8 mouse cellular contexts compared by ENCODE assay signal in the genomic region with DNA sequence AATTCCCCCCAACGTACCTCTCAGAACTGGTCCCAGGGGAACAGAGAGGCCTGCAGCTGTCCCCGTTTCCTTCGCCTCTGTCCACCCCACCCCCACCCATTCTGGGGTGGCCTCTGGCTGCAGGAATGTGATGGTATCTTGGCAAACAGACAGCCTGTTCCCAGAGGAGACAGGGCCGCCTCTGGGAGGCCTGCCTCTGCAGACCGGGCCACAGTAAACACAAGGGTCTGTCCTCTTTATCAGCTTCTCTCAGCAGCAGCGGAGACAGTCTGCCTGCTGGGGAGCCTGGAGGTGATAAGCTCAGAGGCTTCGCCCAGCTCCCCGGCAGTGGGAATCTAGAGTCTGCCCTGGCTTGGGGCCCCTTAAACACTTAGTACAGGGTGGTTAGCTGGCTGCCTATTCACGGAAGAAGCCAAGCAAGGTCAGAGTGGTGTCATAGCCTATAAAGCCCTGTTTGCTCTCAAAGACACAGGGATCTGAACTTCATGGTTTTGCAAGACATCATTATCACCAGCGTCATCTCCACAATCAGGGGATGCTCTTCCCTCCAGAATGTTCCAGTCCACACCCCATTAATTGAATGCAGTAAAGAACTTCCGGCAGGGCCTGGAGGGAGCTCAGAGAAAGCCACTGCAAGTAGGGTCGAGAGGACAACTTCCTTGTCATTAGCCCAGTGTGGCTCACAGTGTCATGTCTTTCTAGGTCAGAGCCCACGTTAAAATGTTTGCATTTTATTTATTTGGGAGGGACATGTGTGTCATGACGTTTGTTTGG. TPM values are rescaled to one million over a fixed set of nuclear protein-coding genes. Genes with fewer than 3 reads are reported as not detected.
DNase-seq lines count a peak whose midpoint lies in the region; ATAC-seq and TF ChIP-seq lines count a peak whose summit lies in the region.

No protein-coding gene starts in this region.

- peak; percentile 58 for DNase-seq in forebrain, embryonic 11.5 days (ENCODE audit: low spot score)
- DNase-seq in embryonic facial prominence, embryonic 11.5 days (ENCODE audit: low spot score) = peak; percentile 21
- peak; percentile 50 for DNase-seq in heart, postnatal 25 days (ENCODE audit: low spot score)
- no peak for DNase-seq in layer of hippocampus, postnatal 36 days
- DNase-seq in thymus, postnatal 10 days (ENCODE audit: low spot score in 2 of 2) = no peak

- H3K4me3 ChIP-seq in forebrain, embryonic 11.5 days (ENCODE audit: low read depth, low read length) = no peak overlapping the region
- no peak overlapping the region for H3K4me3 ChIP-seq in forebrain, embryonic 13.5 days
- no peak overlapping the region for H3K4me3 ChIP-seq in embryonic facial prominence, embryonic 11.5 days (ENCODE audit: low read depth, low read length)
- H3K4me3 ChIP-seq in limb, embryonic 13.5 days = no peak overlapping the region
- H3K4me3 ChIP-seq in myocyte = no peak overlapping the region

- no peak overlapping the region for H3K9ac ChIP-seq in forebrain, embryonic 11.5 days (ENCODE audit: low read length)
- H3K9ac ChIP-seq in forebrain, embryonic 13.5 days = no peak overlapping the region
- H3K9ac ChIP-seq in embryonic facial prominence, embryonic 11.5 days (replicated peaks; ENCODE audit: low read length) = peak overlapping the region; percentile 23
- H3K9ac ChIP-seq in limb, embryonic 13.5 days = peak overlapping the region; percentile 51; the same call in 1 of the 2 replicates

- peaks cover 2% of the 10 kb centered on the region; the same call in 1 of the 2 replicates for H3K4me1 ChIP-seq in forebrain, embryonic 11.5 days (replicated peaks; ENCODE audit: control insufficient read depth, insufficient read depth, low read length)
- H3K4me1 ChIP-seq in forebrain, embryonic 13.5 days = peaks cover 17% of the 10 kb centered on the region
- peaks cover 7% of the 10 kb centered on the region; the same call in 1 of the 2 replicates for H3K4me1 ChIP-seq in embryonic facial prominence, embryonic 11.5 days (ENCODE audit: control insufficient read depth, insufficient read depth, low read length)
- peaks cover 24% of the 10 kb centered on the region for H3K4me1 ChIP-seq in limb, embryonic 13.5 days

- H3K4me2 ChIP-seq in forebrain, embryonic 11.5 days (ENCODE audit: low read depth, low read length, severe bottlenecking) = no peak overlapping the region
- no peak overlapping the region for H3K4me2 ChIP-seq in forebrain, embryonic 13.5 days
- no peak overlapping the region for H3K4me2 ChIP-seq in embryonic facial prominence, embryonic 11.5 days (ENCODE audit: low read depth, low read length)
- H3K4me2 ChIP-seq in limb, embryonic 13.5 days (replicated peaks) = no peak overlapping the region; the same call in 1 of the 2 replicates
- peak overlapping the region; percentile 56 for H3K4me2 ChIP-seq in myocyte (ENCODE audit: low read depth)

- ATAC-seq in forebrain, embryonic 11.5 days (replicated peaks; ENCODE audit: low FRiP score) = no peak
- no peak for ATAC-seq in forebrain, embryonic 13.5 days
- ATAC-seq in embryonic facial prominence, embryonic 11.5 days (replicated peaks; ENCODE audit: insufficient number of reproducible peaks, low FRiP score, low TSS enrichment, low read depth) = 0 out of 2 replicates have a peak, but pooled peaks have one; percentile 49
- ATAC-seq in limb, embryonic 13.5 days (ENCODE audit: low FRiP score, low read depth) = peak; percentile 45; the same call in 1 of the 2 replicates

- no peaks in the 10 kb centered on the region for H3K36me3 ChIP-seq in forebrain, embryonic 11.5 days (ENCODE audit: control insufficient read depth, insufficient read depth, low read length)
- no peaks in the 10 kb centered on the region for H3K36me3 ChIP-seq in forebrain, embryonic 13.5 days (ENCODE audit: poor library complexity, severe bottlenecking)
- no peaks in the 10 kb centered on the region for H3K36me3 ChIP-seq in embryonic facial prominence, embryonic 11.5 days (replicated peaks; ENCODE audit: control insufficient read depth, insufficient read depth, low read depth, low read length)
- no peaks in the 10 kb centered on the region for H3K36me3 ChIP-seq in limb, embryonic 13.5 days
- H3K36me3 ChIP-seq in myocyte (ENCODE audit: control insufficient read depth, insufficient read depth) = no peaks in the 10 kb centered on the region

- peak overlapping the region; percentile 19; the same call in 1 of the 2 replicates for H3K27ac ChIP-seq in forebrain, embryonic 11.5 days (ENCODE audit: low read depth, low read length)
- no peak overlapping the region for H3K27ac ChIP-seq in forebrain, embryonic 13.5 days
- peak overlapping the region; percentile 49; the same call in 1 of the 2 replicates for H3K27ac ChIP-seq in embryonic facial prominence, embryonic 11.5 days (replicated peaks; ENCODE audit: low read depth, low read length)
- no peak overlapping the region; the same call in 1 of the 2 replicates for H3K27ac ChIP-seq in limb, embryonic 13.5 days

- WGBS in forebrain, embryonic 11.5 days = 36% methylated on average over 14 of the region's 14 CpGs
- WGBS in forebrain, embryonic 13.5 days = 39% methylated on average over 14 of the region's 14 CpGs
- 25% methylated on average over 14 of the region's 14 CpGs for WGBS in embryonic facial prominence, embryonic 11.5 days
- 15% methylated on average over 14 of the region's 14 CpGs for WGBS in limb, embryonic 13.5 days

- H3ac ChIP-seq in myocyte (ENCODE audit: control insufficient read depth, insufficient read length) = no peak overlapping the region

- H3K9me3 ChIP-seq in forebrain, embryonic 11.5 days (ENCODE audit: control insufficient read depth, low read length) = no peaks in the 10 kb centered on the region
- no peaks in the 10 kb centered on the region for H3K9me3 ChIP-seq in forebrain, embryonic 13.5 days (replicated peaks)
- H3K9me3 ChIP-seq in embryonic facial prominence, embryonic 11.5 days (replicated peaks; ENCODE audit: control insufficient read depth, low read length) = no peaks in the 10 kb centered on the region
- H3K9me3 ChIP-seq in limb, embryonic 13.5 days = no peaks in the 10 kb centered on the region

- intact Hi-C loops in heart, postnatal 25 days (cut with DNase I) = no loop called here

- H3K79me2 ChIP-seq in myocyte (ENCODE audit: control insufficient read depth, insufficient read depth) = no peaks in the 10 kb centered on the region

- TF ChIP-seq POLR2A in myocyte (IDR thresholded peaks at IDR 0.05; ENCODE audit: insufficient read length, low read depth) = no peak

- no peaks in the 10 kb centered on the region for H3K27me3 ChIP-seq in forebrain, embryonic 11.5 days (ENCODE audit: control insufficient read depth, insufficient read depth, low read length)
- H3K27me3 ChIP-seq in forebrain, embryonic 13.5 days = no peaks in the 10 kb centered on the region; the same call in 1 of the 2 replicates
- H3K27me3 ChIP-seq in embryonic facial prominence, embryonic 11.5 days (ENCODE audit: control insufficient read depth, insufficient read depth, low read length) = no peaks in the 10 kb centered on the region
- H3K27me3 ChIP-seq in limb, embryonic 13.5 days = no peaks in the 10 kb centered on the region
- no peaks in the 10 kb centered on the region for H3K27me3 ChIP-seq in myocyte (ENCODE audit: control insufficient read depth, insufficient read depth, insufficient read length)

TF ChIP-seq in myocyte, 11 proteins besides CTCF, POLR2A, EP300 and RAD21:
- TF ChIP-seq E2F4 (IDR thresholded peaks at IDR 0.05; ENCODE audit: insufficient read depth) = no peak
- TF ChIP-seq MAX (IDR thresholded peaks at IDR 0.05; ENCODE audit: low read depth) = no peak
- TF ChIP-seq SRF (IDR thresholded peaks at IDR 0.05; ENCODE audit: control insufficient read depth, insufficient read length, low read depth) = no peak
- TF ChIP-seq USF1 (IDR thresholded peaks at IDR 0.05; ENCODE audit: low read depth) = no peak
- TF ChIP-seq TCF12 (IDR thresholded peaks at IDR 0.05; ENCODE audit: insufficient read depth, poor library complexity, severe bottlenecking) = no peak
- TF ChIP-seq REST (IDR thresholded peaks at IDR 0.05; ENCODE audit: insufficient read depth, insufficient read length) = no peak
- TF ChIP-seq MYOG (IDR thresholded peaks at IDR 0.05; ENCODE audit: control insufficient read depth in 1 of 3, insufficient read depth in 1 of 3, insufficient read length in 2 of 3, low read depth in 2 of 3) = peak in 1 of 3 experiments; percentile 50
- peak in 2 of 3 experiments; percentile 68 to 77 for TF ChIP-seq MYOD1 (IDR thresholded peaks at IDR 0.05; ENCODE audit: control insufficient read depth in 1 of 3, insufficient read length in 2 of 3, low read depth in 2 of 3)
- TF ChIP-seq TCF3 (IDR thresholded peaks at IDR 0.05; ENCODE audit: insufficient read length, low read depth) = no peak
- no peak for TF ChIP-seq CEBPB (IDR thresholded peaks at IDR 0.05; ENCODE audit: insufficient read depth, poor library complexity, severe bottlenecking)
- no peak for TF ChIP-seq POLR2AphosphoS2 (IDR thresholded peaks at IDR 0.05; ENCODE audit: insufficient read length, low read depth)

RNA-seq across cellular contexts. Expression of a gene that starts 23.4 kb away (rescaled TPM):
- 6.5 and 7.4 TPM in 2 replicates for polyA plus RNA-seq in forebrain, embryonic 11.5 days (2014; fragmentation: Nextera tagmentation; extraction: Ambion mirVana)
- polyA plus RNA-seq in forebrain, embryonic 13.5 days (2015; fragmentation: Nextera tagmentation; extraction: Ambion mirVana) = 1.6 and 1.7 TPM in 2 replicates
- polyA plus RNA-seq in embryonic facial prominence, embryonic 11.5 days (2014; fragmentation: Nextera tagmentation; extraction: Ambion mirVana) = 9.3 and 9.8 TPM in 2 replicates
- total RNA-seq in heart, postnatal 25 days (2021) = 10 to 100 TPM in 1 of 2 experiments, 1 to 10 TPM in 1; 9.8 to 13.6 TPM
- 10.8 and 11.0 TPM in 2 replicates for polyA plus RNA-seq in limb, embryonic 13.5 days (2015; fragmentation: Nextera tagmentation; extraction: Ambion mirVana)
- polyA plus RNA-seq in myocyte (2012; fragmentation: generic; extraction: Trizol) = 1.5 TPM
- total RNA-seq in layer of hippocampus, postnatal 36 days (2021) = 1 to 10 TPM; 1.4 to 2.2 TPM

Comparison
In these comparisons a context has a peak if more than half of its experiments do, and no peak if none do; other contexts are left out.
1. H3K27ac ChIP-seq: peak in forebrain, embryonic 11.5 days (single experiment) and embryonic facial prominence, embryonic 11.5 days (single experiment); none in forebrain, embryonic 13.5 days (single experiment) and limb, embryonic 13.5 days (single experiment).
2. ATAC-seq: peak in embryonic facial prominence, embryonic 11.5 days (single experiment) and limb, embryonic 13.5 days (single experiment); none in forebrain, embryonic 11.5 days (single experiment) and forebrain, embryonic 13.5 days (single experiment).
3. DNase-seq: peak in forebrain, embryonic 11.5 days (single experiment), embryonic facial prominence, embryonic 11.5 days (single experiment) and heart, postnatal 25 days (single experiment); none in layer of hippocampus, postnatal 36 days (0 of 2) and thymus, postnatal 10 days (0 of 2).
4. H3K9ac ChIP-seq: peak in embryonic facial prominence, embryonic 11.5 days (single experiment) and limb, embryonic 13.5 days (single experiment); none in forebrain, embryonic 11.5 days (single experiment) and forebrain, embryonic 13.5 days (single experiment).